Mouse (Mus musculus): ENCODE measurements around the gene Hs3st5.

The Hs3st5 gene

DNA sequence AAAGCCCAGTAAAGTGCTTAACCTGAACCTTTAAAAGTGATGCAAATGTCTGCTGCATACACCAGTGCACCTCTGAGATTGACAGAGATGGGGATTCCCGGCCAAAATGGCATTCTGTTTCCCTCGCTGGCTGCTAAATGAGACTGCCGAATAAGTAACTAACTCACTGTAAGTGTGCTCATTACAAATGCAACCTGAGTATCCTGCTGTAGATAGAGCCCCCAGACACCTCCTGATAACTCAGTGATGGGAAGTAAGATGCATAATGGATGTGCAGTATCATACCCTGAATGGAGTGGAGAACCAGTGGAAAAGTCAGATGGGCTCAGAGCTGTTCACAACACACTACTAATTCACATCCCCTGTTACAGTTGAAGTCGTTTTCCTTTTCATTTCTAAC lies 298.7 kb downstream of the Hs3st5 start:
- no peak for DNase-seq

DNA sequence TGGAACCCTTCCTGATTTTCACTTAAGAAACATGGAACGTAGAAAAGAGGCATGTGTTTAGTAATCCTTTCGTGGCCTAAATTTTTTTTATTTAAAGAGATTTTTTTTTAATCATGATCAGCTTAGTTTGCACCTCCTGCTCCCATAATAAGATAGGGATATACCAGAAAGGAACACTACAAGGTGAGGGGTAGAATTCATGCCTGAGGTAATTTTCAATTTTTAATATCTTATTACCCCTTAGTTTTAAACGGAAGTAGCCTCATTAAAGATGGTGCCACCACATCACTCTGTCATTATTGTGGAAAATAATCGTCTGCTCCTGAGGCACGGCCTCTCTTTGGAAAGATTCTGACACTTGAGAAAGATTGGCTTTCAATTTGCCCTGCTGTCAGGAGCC lies 299.2 kb downstream of the Hs3st5 start:
- DNase-seq: no peak

DNA sequence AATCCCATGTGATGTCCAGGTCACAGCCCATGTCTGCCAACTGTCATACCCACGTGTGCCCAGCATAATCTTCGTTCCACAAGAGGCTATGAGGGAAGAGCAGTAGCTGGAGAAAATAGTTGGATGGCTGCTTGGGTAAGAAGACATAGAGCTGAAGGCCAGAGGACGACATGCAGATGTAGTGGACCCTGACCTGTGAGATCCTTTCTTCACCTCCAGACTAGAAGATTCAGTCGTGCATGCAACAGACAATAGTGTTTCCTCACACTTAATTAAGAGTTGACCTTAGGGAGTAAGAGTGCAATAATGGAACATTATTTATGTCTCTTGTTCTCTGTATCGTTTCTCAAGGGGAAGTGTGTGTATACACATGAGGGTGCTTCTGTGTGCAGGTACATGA lies 300.4 kb downstream of the Hs3st5 start:
- no peak for DNase-seq

DNA sequence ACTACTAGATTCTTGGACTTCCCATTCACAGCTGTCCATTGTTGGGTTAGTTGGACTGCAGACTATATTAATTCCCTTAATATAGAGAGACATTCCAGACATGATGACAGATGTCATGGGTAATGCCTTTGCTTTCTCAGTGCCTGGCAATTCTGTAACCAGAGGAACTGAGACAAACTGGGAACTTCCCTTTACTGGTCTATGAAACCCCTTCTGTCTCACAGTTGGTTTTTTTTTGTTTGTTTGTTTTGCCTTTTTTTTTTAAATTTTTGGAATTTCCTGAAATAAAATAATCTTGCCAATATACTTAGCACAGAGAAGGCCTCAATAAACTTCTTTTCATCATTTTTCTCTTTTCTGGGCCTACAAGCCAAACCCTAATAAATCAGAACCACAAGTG lies 312.3 kb downstream of the Hs3st5 start:
- DNase-seq: no peak

DNA sequence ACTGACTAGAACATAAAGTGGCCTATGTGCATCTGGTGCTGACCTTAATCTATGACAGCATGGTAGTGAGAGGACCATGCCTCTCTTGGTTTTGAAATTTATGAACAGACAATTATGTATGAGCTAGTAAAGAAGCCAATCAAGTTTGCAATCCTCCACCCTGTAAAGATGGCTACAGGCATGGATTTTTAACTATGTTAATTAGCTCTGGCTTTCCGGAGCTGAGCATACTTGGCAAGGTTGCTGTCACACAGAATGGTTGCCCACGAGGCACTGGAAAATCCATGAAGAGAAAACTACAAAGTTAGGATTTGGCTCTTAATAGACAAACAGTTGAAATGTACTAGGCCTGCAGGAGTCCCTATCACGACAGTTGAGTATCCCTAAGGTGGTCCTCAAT lies 322.5 kb downstream of the Hs3st5 start:
- no peak for DNase-seq

DNA sequence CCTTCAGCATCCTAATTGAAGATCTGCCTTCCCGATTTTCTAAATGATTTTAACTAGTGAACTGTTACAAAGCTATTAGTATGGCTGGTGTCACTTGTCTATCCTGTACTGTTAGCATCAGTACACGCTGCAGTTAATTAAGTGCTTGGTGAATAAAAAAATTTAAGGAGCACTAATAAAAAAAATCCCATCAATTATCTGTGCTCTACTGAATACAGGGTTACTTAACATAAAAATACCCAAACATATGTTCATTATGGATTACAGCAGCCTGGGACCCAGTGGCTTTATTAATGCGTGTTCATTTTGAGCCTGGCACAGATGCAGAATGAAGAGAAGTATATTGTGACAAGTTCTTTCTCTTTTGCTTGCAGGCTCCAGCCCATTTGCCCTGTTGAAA lies 325.6 kb downstream of the Hs3st5 start:
- no peak for DNase-seq

DNA sequence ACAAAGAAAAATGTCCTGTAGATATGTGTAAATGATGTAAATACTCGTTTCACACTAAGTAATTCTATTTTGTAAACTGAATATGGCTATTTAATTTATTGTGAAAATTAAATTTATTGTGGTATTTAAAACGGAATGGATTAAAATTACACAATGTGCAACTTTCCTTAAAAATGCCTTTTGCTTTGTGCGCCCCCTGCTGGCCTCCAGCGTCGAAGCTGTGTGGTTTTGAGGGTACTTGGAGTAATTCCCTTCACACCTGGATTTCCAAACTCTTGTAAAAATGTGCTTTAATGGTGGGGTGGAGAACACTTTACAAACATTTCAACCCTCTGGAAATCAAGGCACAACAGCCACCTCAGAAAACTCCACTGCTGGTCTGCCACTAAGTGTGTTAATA lies 327.6 kb downstream of the Hs3st5 start:
- DNase-seq: peak; percentile 50 to 60

DNA sequence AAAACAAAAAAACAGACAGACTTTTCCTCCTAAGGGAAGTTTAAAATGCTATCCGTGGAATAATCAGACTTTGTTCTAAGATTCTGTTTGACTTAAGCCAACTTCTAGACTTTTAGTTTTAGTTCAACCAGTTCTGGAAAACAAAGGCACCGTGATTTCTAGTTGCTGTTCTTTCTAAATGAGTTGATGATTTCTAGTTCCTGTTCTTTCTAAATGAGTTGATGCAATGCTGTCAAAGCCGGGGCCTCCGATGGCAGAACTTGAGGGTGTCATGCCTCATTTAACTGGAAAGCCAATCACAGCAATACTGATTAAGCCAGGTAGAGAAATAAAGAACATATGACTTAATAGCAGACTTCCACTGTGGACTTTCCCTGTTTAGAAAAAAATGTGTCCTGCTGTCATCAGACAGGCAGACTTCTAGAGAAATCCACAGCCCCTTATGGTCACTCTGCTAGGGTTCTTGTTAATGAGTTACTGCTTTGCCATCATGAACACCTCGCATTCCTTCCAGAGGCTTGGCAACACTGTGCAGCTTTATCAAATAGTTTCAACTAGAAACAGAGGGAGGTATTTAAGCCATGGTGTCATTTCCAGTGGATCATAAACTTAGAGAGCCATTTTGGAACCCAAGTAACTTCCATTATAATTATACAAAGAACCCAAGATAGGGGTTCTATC lies 329.4 kb downstream of the Hs3st5 start:
- DNase-seq: peak in 1 of 2 experiments; percentile 4

DNA sequence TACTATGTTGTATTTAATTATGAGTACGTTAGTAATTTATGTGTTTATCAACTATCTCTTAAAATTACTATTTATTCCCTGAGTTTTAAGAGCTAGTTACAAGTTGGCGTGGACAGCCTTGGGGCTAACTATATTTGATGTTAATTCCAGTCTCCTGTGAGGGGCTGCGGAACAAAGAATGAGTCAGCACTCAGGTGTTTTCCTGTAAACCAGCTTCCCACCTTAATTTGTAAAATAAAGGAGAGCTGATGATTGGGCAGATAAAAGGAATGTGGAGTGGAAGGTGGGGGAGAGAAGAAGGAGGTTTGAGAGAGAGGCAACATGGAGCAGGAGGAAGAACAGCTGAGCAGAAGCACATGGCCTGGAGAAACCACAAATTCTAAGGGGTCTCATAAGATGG lies 343.6 kb downstream of the Hs3st5 start:
- no peak for DNase-seq

DNA sequence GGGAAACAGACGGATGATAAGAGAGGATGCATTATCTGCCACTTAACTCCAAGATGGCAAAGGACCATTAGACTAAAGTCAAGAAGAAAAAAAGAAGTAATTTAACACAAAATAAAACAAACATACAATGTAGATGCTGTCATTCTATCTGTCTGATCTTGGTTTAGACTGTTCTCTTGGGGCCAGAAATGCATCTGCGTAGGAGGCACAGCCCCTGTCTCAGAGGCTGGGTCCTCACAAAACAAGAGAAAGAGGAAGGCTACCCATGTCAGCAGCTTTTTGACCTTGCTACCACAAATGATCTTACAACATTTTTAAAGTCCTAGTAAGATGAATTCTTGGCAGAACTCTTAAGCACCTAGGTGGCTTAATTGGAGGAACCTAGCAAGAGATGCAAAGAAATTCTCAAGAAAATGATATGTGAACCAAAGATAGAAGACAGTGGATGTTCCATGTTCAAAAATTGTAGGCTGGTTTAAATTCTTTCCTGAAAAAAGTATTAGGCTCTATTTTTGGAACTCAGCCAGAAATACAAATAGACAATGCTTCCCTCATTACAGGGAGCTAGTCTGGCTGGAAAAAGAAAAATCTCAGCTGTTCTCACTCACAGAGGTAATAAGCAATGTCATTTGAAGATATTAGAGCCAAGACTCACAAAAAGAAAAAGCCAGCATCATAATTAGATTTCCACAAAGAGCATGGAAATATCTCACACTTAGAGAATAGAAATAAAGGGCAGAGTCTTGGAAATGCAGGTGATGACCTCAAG lies 355.7 kb downstream of the Hs3st5 start:
- DNase-seq: no peak
